Mouse (Mus musculus) CH12.LX (cell line): ENCODE measurements around the gene Lcor. TPM values are rescaled to one million over a fixed set of nuclear protein-coding genes. Genes with fewer than 3 reads are reported as not detected.

Experiments
- DNase-seq: peaks from one replicate; pipeline ENCODE4 v3.0.0-alpha.2; 2013; ENCODE audit errors: extremely low read depth
- H3K27ac ChIP-seq: 2 replicates; pipeline ENCODE4 v1.5.1; 2012; ENCODE audit warnings: low read depth, mild to moderate bottlenecking, control low read depth, moderate library complexity; ENCODE audit not compliant: insufficient read depth
- H3K27me3 ChIP-seq: replicated peaks from 2 replicates; pipeline ENCODE3; 2012; ENCODE audit warnings: inconsistent platforms
- H3K36me3 ChIP-seq, 2 experiments: replicated peaks in 1 of 2; 2 replicates each; pipeline versions ENCODE3 to v1.6.1; 2012; ENCODE audit warnings: inconsistent platforms in 1 of 2, low read length in 1 of 2, mild to moderate bottlenecking in 1 of 2, mixed read lengths in 1 of 2, moderate library complexity in 1 of 2; ENCODE audit not compliant: control insufficient read depth in 1 of 2, insufficient read depth in 1 of 2
- H3K4me1 ChIP-seq, 2 experiments: 2 replicates each; pipeline ENCODE4 v1.6.1; 2012; ENCODE audit warnings: inconsistent platforms in 1 of 2, moderate library complexity in 1 of 2; ENCODE audit not compliant: insufficient read depth in 2 of 2, control insufficient read depth in 1 of 2
- H3K4me2 ChIP-seq: 2 replicates; pipeline ENCODE4 v1.6.1; 2012; ENCODE audit warnings: low read depth, mild to moderate bottlenecking, control low read depth; ENCODE audit not compliant: poor library complexity, insufficient read depth, severe bottlenecking
- H3K4me3 ChIP-seq, 3 experiments: fragments of 150-350 bp in 1 of 3; sonication (generic) in 1 of 3; replicated peaks in 1 of 3; 2 replicates each; pipeline versions ENCODE3 to v1.5.1; 2011 to 2012; ENCODE audit warnings: low read depth in 2 of 3, low read length in 2 of 3, mild to moderate bottlenecking in 2 of 3, moderate library complexity in 2 of 3, control low read depth in 1 of 3, improper control_type of control experiment in 1 of 3, inconsistent platforms in 1 of 3, mixed read lengths in 1 of 3; ENCODE audit not compliant: poor library complexity in 1 of 3
- H3K79me2 ChIP-seq: replicated peaks from 2 replicates; pipeline ENCODE4 v1.6.1; 2012; ENCODE audit warnings: mild to moderate bottlenecking, moderate library complexity; ENCODE audit not compliant: control insufficient read depth, poor library complexity, insufficient read depth, severe bottlenecking; ENCODE audit errors: extremely low read depth
- H3K9ac ChIP-seq: 2 replicates; pipeline ENCODE4 v1.6.1; 2012; ENCODE audit warnings: low read depth, mild to moderate bottlenecking, control low read depth, moderate library complexity; ENCODE audit not compliant: insufficient read depth
- H3K9me3 ChIP-seq: replicated peaks from 2 replicates; pipeline ENCODE3; 2012; ENCODE audit warnings: low read length, inconsistent platforms, mixed read lengths
- BHLHE40 ChIP-seq: IDR thresholded peaks from 2 replicates; pipeline ENCODE4 v1.6.1; 2011; ENCODE audit warnings: mild to moderate bottlenecking, low read depth, low read length, improper control_type of control experiment
- CHD2 ChIP-seq: IDR thresholded peaks from 2 replicates; pipeline ENCODE4 v1.6.1; 2011; ENCODE audit warnings: low read length, improper control_type of control experiment
- CTCF ChIP-seq, 2 experiments: IDR thresholded peaks in 1 of 2; conservative IDR thresholded peaks in 1 of 2; 2 replicates each; pipeline ENCODE4 v1.5.1; 2011 to 2012; ENCODE audit warnings: low read depth in 2 of 2, low read length in 2 of 2, improper control_type of control experiment in 1 of 2, inconsistent platforms in 1 of 2, mild to moderate bottlenecking in 1 of 2, moderate library complexity in 1 of 2
- E2F4 ChIP-seq: IDR thresholded peaks from 2 replicates; pipeline ENCODE4 v1.6.1; 2011; ENCODE audit warnings: low read depth, low read length, improper control_type of control experiment; ENCODE audit not compliant: insufficient replicate concordance
- ETS1 ChIP-seq: conservative IDR thresholded peaks from 2 replicates; pipeline ENCODE4 v1.6.1; 2012; ENCODE audit warnings: low read depth, mild to moderate bottlenecking, inconsistent platforms, low read length, improper control_type of control experiment, moderate library complexity
- GABPA ChIP-seq: IDR thresholded peaks from 2 replicates; pipeline ENCODE4 v1.6.1; 2012; ENCODE audit warnings: low read depth, low read length, improper control_type of control experiment, inconsistent platforms; ENCODE audit not compliant: insufficient replicate concordance
- IRF4 ChIP-seq: IDR thresholded peaks from 2 replicates; pipeline ENCODE4 v1.6.1; 2014; ENCODE audit warnings: low read depth, mild to moderate bottlenecking, inconsistent platforms, low read length, improper control_type of control experiment
- JUN ChIP-seq: IDR thresholded peaks from 2 replicates; pipeline ENCODE4 v1.6.1; 2011; ENCODE audit warnings: low read depth, mild to moderate bottlenecking, low read length, improper control_type of control experiment, moderate library complexity; ENCODE audit not compliant: insufficient read depth
- JUND ChIP-seq: conservative IDR thresholded peaks from 2 replicates; pipeline ENCODE4 v1.6.1; 2011; ENCODE audit warnings: low read depth, low read length, improper control_type of control experiment
- MAFK ChIP-seq: IDR thresholded peaks from 2 replicates; pipeline ENCODE4 v1.6.1; 2011; ENCODE audit warnings: low read length, improper control_type of control experiment; ENCODE audit not compliant: insufficient replicate concordance
- MAX ChIP-seq: IDR thresholded peaks from 2 replicates; pipeline ENCODE4 v1.6.1; 2011; ENCODE audit warnings: low read length, improper control_type of control experiment
- NELFE ChIP-seq: IDR thresholded peaks from 2 replicates; pipeline ENCODE4 v1.6.1; 2011; ENCODE audit warnings: low read depth, low read length, improper control_type of control experiment
- NRF1 ChIP-seq: IDR thresholded peaks from 2 replicates; pipeline ENCODE4 v1.6.1; 2014; ENCODE audit warnings: low read depth, mild to moderate bottlenecking, inconsistent platforms, low read length, improper control_type of control experiment, moderate library complexity
- PAX5 ChIP-seq: IDR thresholded peaks from 2 replicates; pipeline ENCODE4 v1.6.1; 2012; ENCODE audit warnings: low read length, inconsistent platforms, mixed read lengths
- POLR2A ChIP-seq: IDR thresholded peaks from 2 replicates; pipeline ENCODE4 v1.6.1; 2011; ENCODE audit warnings: low read depth, mild to moderate bottlenecking, improper control_type of control experiment, low read length
- RAD21 ChIP-seq: IDR thresholded peaks from 2 replicates; pipeline ENCODE4 v1.6.1; 2011; ENCODE audit warnings: low read depth, mild to moderate bottlenecking, low read length, improper control_type of control experiment, moderate library complexity
- SIN3A ChIP-seq: IDR thresholded peaks from 2 replicates; pipeline ENCODE4 v1.6.1; 2012; ENCODE audit warnings: low read length, improper control_type of control experiment, inconsistent platforms
- SMC3 ChIP-seq: IDR thresholded peaks from 2 replicates; pipeline ENCODE4 v1.6.1; 2011; ENCODE audit warnings: low read depth, low read length, improper control_type of control experiment
- TCF12 ChIP-seq: IDR thresholded peaks from 2 replicates; pipeline ENCODE4 v1.6.1; 2014; ENCODE audit warnings: low read depth, mild to moderate bottlenecking, inconsistent platforms, low read length, improper control_type of control experiment
- USF2 ChIP-seq: conservative IDR thresholded peaks from 2 replicates; pipeline ENCODE4 v1.6.1; 2011; ENCODE audit warnings: low read depth, low read length, improper control_type of control experiment
- ZMIZ1 ChIP-seq: IDR thresholded peaks from 2 replicates; pipeline ENCODE4 v1.6.1; 2012; ENCODE audit warnings: low read depth, mild to moderate bottlenecking, inconsistent platforms, low read length, improper control_type of control experiment
- dilution Hi-C: fragments of 300-500 bp; cut with MboI; formaldehyde crosslinking; loops from 2 replicates; pipeline ENCODE4 v1.14.3; 2020; ENCODE audit warnings: low sequenced_read_pairs; ENCODE audit not compliant: extremely low pct_unique_long_range_greater_than_20kb, extremely low pct_ligation_motif_present
- in situ Hi-C: fragments of 300-500 bp; cut with MboI; formaldehyde crosslinking; loops from 3 replicates; pipeline ENCODE4 v1.14.3; 2019; ENCODE audit warnings: low sequenced_read_pairs, low pct_ligation_motif_present, low pct_unique_long_range_greater_than_20kb, mixed read lengths
- polyA plus RNA-seq: library from polyadenylated mRNA; unstranded; fragments of >175 nt; gene quantifications from 2 replicates; pipeline ENCODE4 v1.2.1, GENCODE M21; 2012; ENCODE audit warnings: low read depth; ENCODE audit not compliant: insufficient read length
- total RNA-seq, 2 experiments: library from RNA; depleted of rRNA; stranded (reverse); fragments of 300-350 nt in 1 of 2; fragments of >200 nt in 1 of 2; gene quantifications; 2 replicates each; pipeline ENCODE4 v1.2.3; 2012 to 2014

The Lcor gene
- total and polyA plus RNA-seq, 3 experiments = 2.9 to 4.8 (median 3.4) TPM

DNA sequence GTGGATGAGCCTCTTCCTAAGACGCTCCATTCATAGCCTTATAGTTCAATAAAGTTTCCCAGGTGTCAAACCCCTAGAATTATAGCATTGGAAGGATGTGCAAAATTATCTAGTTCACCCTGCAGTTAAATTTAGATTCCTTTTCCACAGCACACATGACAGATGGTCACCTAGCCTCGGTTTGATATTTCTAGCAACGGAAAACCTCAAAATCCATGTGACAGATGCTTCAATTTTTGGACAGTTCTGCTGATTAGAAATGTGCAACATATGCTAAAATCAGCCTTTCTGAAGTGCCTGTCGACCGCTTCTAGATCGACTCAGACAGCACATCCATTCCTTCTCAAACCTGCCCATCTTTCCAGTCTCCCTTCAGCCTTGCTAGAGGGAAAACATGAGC is 43.5 kb upstream of the Lcor start:
- in situ Hi-C loops = no loop called here
- dilution Hi-C loops = no loop called here
- DNase-seq = no peak
- H3K36me3 ChIP-seq = no peaks in the 10 kb centered on the region
- no peak overlapping the region for H3K4me3 ChIP-seq
- TF ChIP-seq TCF12 (no peak), SIN3A (no peak), JUND (no peak), NELFE (no peak), SMC3 (no peak), USF2 (no peak), RAD21 (no peak), IRF4 (no peak), MAX (no peak), E2F4 (no peak), ZMIZ1 (no peak), CTCF (conservative IDR thresholded peaks at IDR 0.05 in 1 of 2, IDR thresholded peaks at IDR 0.05 in 1 of 2; ENCODE audit: low read depth in 2 of 2, low read length in 2 of 2) (no peak), CHD2 (no peak), BHLHE40 (no peak), GABPA (no peak), MAFK (no peak), NRF1 (no peak), ETS1 (no peak), JUN (no peak), POLR2A (no peak)
- no peaks in the 10 kb centered on the region for H3K27me3 ChIP-seq
- no peak overlapping the region for H3K9ac ChIP-seq
- no peak overlapping the region for H3K27ac ChIP-seq
- no peaks in the 10 kb centered on the region for H3K79me2 ChIP-seq
- peaks cover 0 to 8% of the 10 kb centered on the region in 2 experiments; a peak in 2 of 4 replicates for H3K4me1 ChIP-seq
- H3K9me3 ChIP-seq = no peaks in the 10 kb centered on the region
- H3K4me2 ChIP-seq = no peak overlapping the region

DNA sequence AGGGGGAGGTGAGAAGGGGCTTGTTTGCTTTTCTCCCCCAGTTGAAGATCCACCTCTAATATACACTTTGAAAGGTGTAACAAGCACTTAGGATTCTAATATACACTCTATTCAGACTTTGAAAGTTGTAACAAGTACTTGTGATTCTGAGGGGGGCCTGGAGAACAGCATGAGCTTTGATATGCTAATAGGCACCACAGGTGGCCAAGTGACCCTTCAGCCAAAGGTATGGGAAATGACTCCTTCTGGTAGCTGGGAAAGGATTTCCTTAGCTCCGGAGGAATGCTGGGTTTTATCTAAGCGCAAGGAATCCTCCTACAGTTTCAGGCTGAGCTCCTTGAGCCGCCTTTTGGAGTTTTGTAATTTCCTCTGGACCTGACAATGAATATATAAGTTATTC is 41.0 kb upstream of the Lcor start:
- DNase-seq = no peak
- H3K4me3 ChIP-seq = no peak overlapping the region
- TF ChIP-seq POLR2A = no peak
- TF ChIP-seq PAX5 = no peak
- no peak for TF ChIP-seq CHD2
- H3K27me3 ChIP-seq = no peaks in the 10 kb centered on the region
- H3K4me1 ChIP-seq = peaks cover 0 to 14% of the 10 kb centered on the region in 2 experiments; a peak in 3 of 4 replicates
- H3K4me2 ChIP-seq = no peak overlapping the region
- H3K79me2 ChIP-seq = no peaks in the 10 kb centered on the region
- in situ Hi-C loops = no loop called here
- H3K36me3 ChIP-seq = no peaks in the 10 kb centered on the region
- no peaks in the 10 kb centered on the region for H3K9me3 ChIP-seq
- no peak overlapping the region for H3K9ac ChIP-seq
- dilution Hi-C loops = no loop called here
- H3K27ac ChIP-seq = no peak overlapping the region
